Mouse (Mus musculus): ENCODE data around the gene Stk24.

The Stk24 gene

GRCm38 (mm10) chr14:121349291-121349690 is 30.5 kb downstream of the Stk24 start:
- 87% methylated on average over 5 of the region's 5 CpGs for WGBS

GRCm38 (mm10) chr14:121348256-121348655 is 31.6 kb downstream of the Stk24 start:
- 59% methylated on average over 8 of the region's 8 CpGs for WGBS

GRCm38 (mm10) chr14:121347134-121347533 is 32.7 kb downstream of the Stk24 start:
- WGBS: 76% methylated on average over 10 of the region's 10 CpGs

GRCm38 (mm10) chr14:121346654-121347053 is 33.2 kb downstream of the Stk24 start:
- WGBS: 66% methylated on average over 4 of the region's 4 CpGs

GRCm38 (mm10) chr14:121346053-121346452 is 33.8 kb downstream of the Stk24 start:
- WGBS: 81% methylated on average over 4 of the region's 4 CpGs

- 72% methylated on average over 5 of the region's 5 CpGs for WGBS
Observed at GRCm38 (mm10) chr14:121344928-121345327, 34.9 kb downstream of the Stk24 start.

- WGBS: 74% methylated on average over 3 of the region's 3 CpGs
Observed at GRCm38 (mm10) chr14:121342885-121343284, 36.9 kb downstream of the Stk24 start.

GRCm38 (mm10) chr14:121339951-121340401 is 39.8 kb downstream of the Stk24 start:
- 50% methylated on average over 8 of the region's 8 CpGs for WGBS

GRCm38 (mm10) chr14:121338819-121339573 is 40.8 kb downstream of the Stk24 start:
- WGBS: 59% methylated on average over 18 of the region's 18 CpGs

- WGBS: 73% methylated on average over 3 of the region's 3 CpGs
Observed at GRCm38 (mm10) chr14:121330090-121330408, 49.8 kb downstream of the Stk24 start.

GRCm38 (mm10) chr14:121329401-121330089 is 50.3 kb downstream of the Stk24 start:
- 86% methylated on average over 5 of the region's 5 CpGs for WGBS

GRCm38 (mm10) chr14:121328878-121329277 is 50.9 kb downstream of the Stk24 start:
- WGBS: 84% methylated on average over 5 of the region's 5 CpGs

- 74% methylated on average over 2 of the region's 2 CpGs for WGBS
Observed at GRCm38 (mm10) chr14:121326432-121326831, 53.4 kb downstream of the Stk24 start.

- 47% methylated on average over 17 of the region's 17 CpGs for WGBS
Observed at GRCm38 (mm10) chr14:121324521-121325330, 55.1 kb downstream of the Stk24 start.

- 40% methylated on average over 7 of the region's 7 CpGs for WGBS
Observed at GRCm38 (mm10) chr14:121322641-121323040, 57.2 kb downstream of the Stk24 start.

- WGBS: 63% methylated on average over 5 of the region's 5 CpGs
Observed at GRCm38 (mm10) chr14:121322150-121322549, 57.7 kb downstream of the Stk24 start.

- 65% methylated on average over 5 of the region's 5 CpGs for WGBS
Observed at GRCm38 (mm10) chr14:121318382-121318781, 61.4 kb downstream of the Stk24 start.

- WGBS: 86% methylated on average over 3 of the region's 3 CpGs
Observed at GRCm38 (mm10) chr14:121317312-121317671, 62.5 kb downstream of the Stk24 start.

- WGBS: 54% methylated on average over 13 of the region's 13 CpGs
Observed at GRCm38 (mm10) chr14:121316631-121317311, 63.0 kb downstream of the Stk24 start.

- 60% methylated on average over 5 of the region's 5 CpGs for WGBS
Observed at GRCm38 (mm10) chr14:121316136-121316535, 63.7 kb downstream of the Stk24 start.

- 59% methylated on average over 3 of the region's 3 CpGs for WGBS
Observed at GRCm38 (mm10) chr14:121314934-121315333, 64.9 kb downstream of the Stk24 start.

GRCm38 (mm10) chr14:121313283-121313682 is 66.5 kb downstream of the Stk24 start:
- WGBS: 75% methylated on average over 10 of the region's 10 CpGs
